Mouse (Mus musculus) thymus, postnatal 10 days (tissue): ENCODE measurements around the gene Stradb.
A peak's percentile ranks its signal among the peaks of the same experiment; 100 is the strongest.

Experiments used
- DNase-seq, 2 experiments: peaks; one replicate each; pipeline ENCODE4 v3.0.0; 2021; ENCODE audit warnings: low spot score in 2 of 2

The Stradb gene

DNA sequence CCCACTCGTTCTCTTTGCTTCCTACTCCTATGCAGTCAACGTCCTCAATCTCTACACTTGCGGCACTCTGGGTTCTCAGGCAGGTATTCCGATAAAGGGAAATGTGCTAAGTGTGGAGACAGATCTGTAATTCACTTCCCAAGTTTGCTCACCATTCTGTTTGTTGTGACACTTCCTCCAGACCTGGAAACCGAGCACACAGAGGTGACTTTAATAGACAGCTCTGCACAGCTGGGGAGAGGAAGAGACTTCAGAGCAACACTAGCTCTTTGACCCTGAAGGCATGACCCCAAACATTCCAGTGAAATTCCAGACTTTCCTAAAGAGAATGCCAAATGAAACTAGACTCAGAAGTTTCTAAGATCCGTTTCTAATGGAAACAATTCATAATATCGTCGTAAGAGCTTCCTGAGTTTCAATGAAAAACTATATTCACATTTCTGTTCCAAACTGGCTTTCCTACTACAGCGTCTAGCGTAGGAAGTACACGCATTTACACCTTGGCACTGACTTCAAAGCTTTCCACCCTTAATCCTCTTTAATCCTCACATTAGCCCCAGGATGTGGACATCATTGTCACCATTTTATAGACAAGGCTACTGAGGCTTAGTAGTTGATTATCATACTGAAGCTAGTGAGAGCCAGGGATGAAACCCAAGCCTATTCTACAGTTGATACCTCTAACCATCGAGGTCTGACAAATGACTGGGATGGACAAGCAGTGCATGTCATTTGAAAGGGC is 12.0 kb upstream of the Stradb start:
- DNase-seq, result no peak

- DNase-seq, result no peak
Measured at GRCm38 (mm10) chr1:58962418-58962817, 10.9 kb upstream of the Stradb start.

DNA sequence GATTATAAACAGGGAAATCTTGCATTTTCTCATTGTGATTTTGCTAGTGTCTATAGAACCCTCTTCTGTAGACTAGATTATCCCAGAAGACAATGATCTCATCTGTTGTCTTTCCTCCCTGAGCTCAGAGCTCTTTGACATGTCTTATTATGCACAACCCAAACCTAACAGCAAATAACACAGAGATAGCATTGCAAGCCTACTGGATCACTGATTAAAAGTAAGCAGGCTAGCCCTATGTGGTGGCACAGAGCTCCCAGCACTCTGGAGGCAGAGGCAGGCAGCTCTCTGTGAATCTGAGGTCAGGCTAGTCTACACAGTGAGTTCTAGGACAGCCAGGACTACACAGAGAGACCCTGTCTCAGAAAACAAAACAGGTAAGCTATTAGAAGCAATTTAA is 10.5 kb upstream of the Stradb start:
- DNase-seq, result no peak

DNA sequence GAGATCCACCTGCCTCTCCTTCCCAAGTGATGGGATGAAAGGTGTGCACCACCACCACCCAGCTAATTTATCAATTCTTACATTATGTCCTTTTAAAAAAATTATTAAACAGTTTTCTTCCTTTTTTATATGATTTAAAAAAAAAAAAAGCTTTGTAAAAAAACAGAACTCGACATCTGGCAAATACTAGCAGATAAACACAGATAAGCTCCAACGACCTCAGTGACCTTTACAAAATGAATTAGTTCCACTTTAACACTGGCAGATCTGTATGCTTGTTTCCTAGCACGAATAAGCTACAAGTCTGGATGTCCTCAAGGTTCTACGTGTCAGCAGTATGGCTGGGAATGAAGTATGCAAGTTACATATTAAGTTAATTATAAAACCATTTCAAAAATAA is 5.8 kb upstream of the Stradb start:
- no peak for DNase-seq

- DNase-seq, result no peak
Measured at GRCm38 (mm10) chr1:58970054-58970453, 3.3 kb upstream of the Stradb start.

GRCm38 (mm10) chr1:58971097-58971496 is 2.2 kb upstream of the Stradb start:
- no peak for DNase-seq

- DNase-seq, result no peak
Measured at GRCm38 (mm10) chr1:58972851-58973365, 414 bp upstream of the Stradb start.

DNA sequence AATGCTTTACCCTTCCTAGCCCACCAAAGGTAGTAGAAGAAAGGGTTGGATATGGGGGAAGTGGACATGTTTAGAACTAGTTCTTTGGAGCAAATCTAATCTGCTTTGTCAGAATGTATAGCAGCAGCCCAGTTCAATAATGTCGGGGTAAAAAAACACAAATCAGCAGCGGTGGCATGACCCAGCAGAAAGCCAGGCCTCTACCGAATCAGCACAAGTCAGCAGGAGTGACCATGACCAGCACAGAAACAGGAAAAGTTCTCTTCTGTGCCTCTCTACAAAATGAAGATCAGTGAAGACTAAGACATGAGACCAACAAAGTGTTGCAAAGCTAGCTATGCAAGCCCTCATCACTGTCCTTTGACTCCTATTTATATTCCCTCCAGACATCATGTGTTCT is 9.0 kb downstream of the Stradb start:
- no peak for DNase-seq

GRCm38 (mm10) chr1:58984586-58984985 is 11.3 kb downstream of the Stradb start:
- DNase-seq, result no peak

DNA sequence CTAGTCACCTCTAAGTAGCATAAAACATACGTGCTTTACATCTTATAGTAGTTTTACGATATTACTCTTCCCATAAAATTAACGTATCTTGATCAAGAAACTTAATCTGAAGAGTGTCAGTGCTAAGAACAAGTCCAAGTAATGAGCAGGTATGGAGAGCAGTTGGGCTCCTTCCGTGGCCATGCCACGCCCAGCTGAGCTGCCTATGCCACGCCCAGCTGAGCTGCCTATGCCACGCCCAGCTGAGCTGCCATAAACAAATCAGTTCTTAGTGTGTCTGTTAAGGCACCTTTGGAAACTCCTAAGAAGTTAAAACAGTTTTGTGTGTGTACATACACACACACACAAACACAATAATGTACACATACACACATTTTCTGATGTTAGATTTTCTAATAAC is 19.8 kb downstream of the Stradb start:
- no peak for DNase-seq

DNA sequence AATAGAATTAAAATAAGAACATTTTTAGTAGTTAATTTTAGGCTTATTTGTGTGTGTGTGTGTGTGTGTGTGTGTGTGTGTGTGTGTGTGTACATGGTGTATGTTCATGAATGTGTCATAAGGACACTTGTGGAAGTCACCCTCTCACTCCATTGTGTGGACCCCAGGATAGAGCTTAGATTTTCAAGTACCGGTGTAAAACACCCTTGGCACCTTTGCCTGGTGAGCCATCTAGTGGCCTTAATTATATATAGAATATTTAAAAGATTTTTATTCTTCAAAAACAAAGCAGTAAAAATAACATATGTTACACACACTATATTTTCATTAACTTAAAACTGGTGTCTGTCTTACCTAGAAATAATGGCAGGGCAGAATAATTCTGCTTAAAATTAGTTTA is 20.4 kb downstream of the Stradb start:
- DNase-seq, result no peak

- DNase-seq, result no peak
Measured at GRCm38 (mm10) chr1:58995313-58995712, 22.0 kb downstream of the Stradb start.

DNA sequence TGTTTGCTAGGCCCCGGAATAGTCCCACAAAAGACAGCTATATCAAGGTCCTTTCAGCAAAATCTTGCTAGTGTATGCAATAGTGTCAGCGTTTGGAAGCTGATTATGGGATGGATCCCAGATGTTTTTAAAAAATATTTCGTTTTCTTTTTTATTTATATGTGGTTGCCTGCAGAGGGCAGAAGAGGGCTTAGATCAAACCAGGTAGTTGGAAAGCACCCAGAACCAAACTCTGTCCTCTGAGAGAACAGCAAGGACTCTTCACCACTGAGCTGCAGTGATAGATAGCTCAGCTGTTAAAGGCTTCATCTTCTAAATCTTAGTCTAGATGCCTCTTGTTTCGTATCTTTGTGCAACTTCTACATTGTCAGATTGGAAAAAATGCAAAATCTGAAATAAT is 35.9 kb downstream of the Stradb start:
- peak in 1 of 2 experiments; percentile 22 for DNase-seq

DNA sequence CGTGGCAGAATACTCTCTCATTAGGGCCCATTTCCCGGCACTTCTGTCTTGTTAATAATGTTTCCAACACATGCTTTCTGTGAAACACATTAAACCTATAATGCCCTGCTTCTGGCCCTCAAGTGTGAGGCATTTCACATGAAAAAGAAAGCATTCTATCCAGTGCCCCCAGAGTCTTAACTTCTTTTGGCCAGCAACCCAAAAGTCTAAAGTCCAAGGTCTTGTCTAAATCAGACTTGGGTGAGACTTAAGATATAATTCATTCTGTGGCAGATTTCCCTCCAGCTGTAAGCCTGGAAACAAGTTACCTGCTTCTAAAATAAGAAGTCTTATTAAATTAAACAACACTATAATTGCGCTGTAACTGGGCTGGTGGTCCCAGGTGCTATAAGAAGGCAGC is 48.2 kb downstream of the Stradb start:
- no peak for DNase-seq

DNA sequence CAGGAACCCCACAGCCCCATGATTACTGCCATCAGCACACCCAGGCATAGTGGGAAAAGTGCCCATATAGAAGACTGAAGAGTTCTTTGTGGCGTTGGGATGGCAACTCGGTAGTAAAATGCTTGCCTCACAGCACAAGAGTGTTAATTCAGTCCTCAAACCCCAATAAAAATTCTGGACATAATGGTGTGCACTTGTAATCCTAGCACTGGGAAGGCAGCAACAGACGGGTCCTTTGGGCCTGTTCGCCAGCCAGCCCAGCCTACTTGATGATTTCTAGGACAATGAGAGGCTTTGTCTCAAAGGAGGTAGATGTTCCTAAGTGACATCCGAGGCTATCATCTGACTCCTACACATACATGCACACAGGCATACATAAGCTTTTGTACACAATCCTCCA is 64.4 kb downstream of the Stradb start:
- no peak for DNase-seq
